Mouse (Mus musculus): ENCODE results near the gene Vill.

The Vill gene

DNA sequence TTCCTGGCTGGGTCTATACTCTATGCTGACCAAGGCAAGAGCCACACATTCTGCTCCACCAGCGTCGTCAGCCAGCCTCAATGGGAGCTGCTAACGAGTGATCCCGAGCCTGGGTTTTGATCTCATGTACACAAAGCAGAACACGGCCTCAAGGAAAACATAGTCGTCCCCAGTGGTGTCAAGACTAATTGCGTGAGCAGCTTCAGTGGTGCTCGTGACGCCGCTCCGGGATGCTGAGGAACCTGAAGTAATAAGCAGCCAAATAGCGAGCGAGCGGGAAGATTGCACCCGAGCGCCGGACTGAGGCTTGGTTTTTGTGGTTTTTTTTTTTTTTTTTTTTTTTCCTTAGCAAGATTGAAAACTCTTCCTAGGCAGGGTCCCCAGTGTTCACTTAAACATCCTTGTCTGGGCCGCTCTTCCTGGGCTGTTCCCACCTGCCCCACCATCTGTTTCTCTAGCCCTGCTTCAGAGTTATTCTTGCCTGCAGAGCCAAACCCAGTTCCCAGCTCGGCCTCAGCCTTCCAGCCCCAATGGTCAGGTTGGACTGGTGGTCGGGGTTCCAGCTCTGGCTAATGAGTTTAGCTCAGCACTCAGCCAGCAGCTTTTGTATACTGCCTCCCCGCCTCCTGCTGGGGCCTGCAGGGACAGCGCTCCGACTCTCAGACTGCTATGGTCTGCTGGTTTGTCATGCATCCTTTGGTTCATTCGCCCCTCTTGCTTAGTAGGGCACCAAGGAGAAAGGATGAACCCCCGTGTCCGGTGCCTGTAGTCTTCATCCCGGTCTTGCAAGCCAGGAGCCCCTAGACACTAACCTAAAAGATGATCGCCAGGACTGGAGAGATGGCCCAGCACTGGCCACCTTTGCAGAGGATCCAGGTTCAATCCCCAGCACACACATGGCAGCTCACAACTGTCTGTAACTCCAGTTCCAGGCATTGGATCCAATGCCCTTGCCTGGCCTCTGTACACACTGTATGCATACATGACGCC lies 17.6 kb upstream of the Vill start:
- DNase-seq (ENCODE audit: extremely low read depth, low read depth, low spot score), result no peak

DNA sequence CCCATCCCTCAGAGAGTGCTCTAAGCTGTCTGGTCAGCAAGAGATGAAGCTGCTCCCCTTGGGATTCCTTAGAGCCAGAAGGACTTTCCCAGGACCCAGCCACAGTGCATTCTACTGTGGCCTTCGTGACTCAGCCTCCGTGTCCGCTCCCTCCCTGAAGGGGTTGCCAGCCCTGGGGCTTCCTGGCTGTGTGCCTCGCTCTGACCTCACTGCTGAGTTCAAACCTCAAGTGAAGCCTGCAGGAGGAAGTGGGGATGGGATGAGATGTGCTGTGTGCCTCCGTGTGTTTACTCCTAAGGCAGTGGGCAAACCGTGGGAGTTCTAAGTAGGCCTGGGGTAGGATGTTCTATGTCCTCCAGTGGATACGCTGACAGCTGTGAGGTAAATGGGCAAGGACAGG lies 16.7 kb upstream of the Vill start:
- DNase-seq (ENCODE audit: extremely low read depth, low read depth, low spot score), result no peak

DNA sequence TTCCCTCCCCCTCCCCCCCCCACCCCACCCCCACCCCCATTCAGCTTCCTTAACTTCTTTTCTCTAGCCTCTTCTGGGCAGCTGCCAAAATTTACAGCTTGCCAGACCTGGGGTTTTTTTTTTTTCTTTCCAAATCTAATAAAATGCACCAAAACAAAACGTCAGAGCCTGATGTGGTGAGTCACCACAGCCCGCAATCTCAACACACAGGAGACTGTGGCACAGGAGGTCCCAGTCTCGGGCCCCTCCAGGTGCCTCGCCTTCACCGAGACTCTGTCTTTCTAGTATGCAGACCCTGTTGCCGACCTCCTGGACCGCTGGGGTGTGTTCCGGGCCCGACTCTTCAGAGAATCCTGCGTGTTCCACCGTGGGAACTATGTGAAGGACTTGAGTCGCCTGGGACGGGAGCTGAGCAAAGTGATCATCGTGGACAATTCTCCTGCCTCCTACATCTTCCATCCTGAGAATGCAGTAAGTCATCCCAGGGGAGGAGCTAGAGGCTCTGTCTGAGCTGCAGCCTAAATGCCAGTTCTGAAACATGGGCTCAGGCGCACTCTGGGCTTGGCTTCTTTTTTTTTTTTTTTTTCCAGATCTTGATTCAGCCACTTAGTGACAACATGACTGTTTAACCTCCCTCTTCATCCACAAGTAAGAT lies 15.4 kb upstream of the Vill start:
- no peak for DNase-seq (ENCODE audit: extremely low read depth, low read depth, low spot score)

DNA sequence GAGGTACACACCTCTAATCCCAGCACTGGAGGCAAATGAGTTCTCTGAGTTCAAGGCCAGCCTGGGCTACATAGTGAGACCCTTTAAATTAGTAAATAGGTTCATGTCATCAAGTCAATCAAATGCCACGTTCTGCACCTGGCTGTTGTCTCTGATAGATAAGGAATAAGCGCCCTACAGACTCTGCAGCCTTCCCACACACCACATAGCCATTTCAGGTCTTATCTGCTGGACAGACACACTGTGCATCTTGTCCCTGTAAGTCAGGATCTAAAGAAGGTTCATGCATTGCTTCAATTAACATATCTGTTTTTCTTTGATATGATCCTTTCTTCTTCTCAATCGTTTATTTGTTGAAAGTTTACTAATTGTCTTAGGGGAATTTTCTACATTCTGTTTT lies 14.0 kb upstream of the Vill start:
- no peak for DNase-seq (ENCODE audit: extremely low read depth, low read depth, low spot score)

DNA sequence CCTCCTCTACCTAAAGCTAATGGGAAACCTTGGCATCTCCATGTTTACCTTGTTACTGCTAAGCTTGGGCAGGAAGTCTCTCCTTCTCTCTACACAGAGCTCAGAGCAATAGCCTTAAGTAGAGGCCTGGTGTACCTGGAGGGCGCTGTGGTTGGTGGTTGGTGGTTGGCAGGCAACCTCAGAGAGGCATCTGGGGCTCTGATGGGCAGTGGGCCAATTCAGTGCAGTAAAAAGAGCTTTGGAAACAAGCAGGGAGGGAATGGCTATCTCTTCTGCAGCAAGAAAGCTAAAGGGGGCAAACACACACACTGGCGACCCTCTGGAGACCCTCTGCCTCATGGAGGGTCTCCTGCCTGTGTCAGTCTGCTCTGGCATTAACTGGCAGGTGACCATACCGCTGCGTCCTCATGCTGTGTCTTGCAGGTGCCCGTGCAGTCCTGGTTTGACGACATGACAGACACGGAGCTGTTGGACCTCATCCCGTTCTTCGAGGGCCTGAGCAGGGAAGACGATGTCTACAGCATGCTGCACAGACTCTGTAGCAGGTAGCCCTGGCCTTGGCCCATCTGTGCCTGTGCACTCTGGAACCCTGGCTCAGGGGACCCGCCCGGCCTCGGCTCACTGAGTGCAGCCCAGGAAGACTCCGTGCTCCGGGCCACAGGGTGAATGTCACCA lies 12.3 kb upstream of the Vill start:
- no peak for DNase-seq (ENCODE audit: extremely low read depth, low read depth, low spot score)

DNA sequence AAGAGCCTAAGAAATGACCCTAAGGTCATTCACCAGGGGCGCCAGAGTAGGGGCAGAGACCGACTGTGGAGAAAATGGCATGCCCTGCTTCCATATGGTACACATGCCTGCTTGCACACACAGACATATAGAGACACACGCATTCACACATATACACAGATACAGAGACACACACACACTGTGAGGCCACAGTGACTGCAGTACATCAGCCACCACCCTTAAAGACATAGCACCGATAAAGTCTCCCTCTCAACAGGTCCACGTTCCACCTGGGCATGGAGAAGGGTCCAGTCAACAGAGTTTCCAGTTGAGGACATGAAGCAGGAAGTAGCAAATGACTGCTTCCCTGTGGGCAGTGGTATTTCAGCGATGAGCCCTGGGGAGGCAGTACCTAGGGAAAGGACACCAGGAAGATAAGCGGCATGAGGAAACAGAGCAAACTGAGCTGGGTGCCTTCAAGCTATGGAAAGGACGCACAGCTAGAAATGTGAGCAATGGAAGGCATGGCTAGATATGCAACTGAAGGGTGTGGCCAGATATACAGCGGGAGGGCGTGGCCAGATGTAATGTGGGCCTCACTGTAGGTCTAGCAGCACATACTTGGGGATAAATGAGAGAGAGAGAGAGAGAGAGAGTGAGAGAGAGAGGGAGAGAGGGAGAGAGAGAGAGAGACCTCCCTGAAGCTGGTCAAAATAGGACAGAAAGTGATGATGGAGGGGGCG lies 4.2 kb upstream of the Vill start:
- DNase-seq (ENCODE audit: extremely low read depth, low read depth, low spot score), result no peak

DNA sequence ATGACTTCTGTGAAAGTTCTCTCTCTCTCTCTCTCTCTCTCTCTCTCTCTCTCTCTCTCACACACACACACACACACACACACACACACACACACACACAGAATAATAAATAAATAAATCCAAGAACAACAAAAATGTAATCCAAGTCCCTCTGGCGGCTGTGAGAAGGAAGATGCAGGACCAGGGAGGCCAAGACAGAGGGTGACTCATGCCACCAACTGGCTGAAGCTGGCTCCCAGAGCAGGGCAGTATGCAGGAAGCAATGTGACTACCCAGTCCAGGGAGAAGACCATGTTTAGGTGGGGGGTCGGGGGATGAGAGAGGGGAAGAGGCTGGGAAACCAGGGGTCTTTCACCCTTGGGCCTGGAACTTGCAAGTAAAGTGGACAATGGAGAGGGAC lies 1.4 kb upstream of the Vill start:
- DNase-seq (ENCODE audit: extremely low read depth, low read depth, low spot score), result no peak

DNA sequence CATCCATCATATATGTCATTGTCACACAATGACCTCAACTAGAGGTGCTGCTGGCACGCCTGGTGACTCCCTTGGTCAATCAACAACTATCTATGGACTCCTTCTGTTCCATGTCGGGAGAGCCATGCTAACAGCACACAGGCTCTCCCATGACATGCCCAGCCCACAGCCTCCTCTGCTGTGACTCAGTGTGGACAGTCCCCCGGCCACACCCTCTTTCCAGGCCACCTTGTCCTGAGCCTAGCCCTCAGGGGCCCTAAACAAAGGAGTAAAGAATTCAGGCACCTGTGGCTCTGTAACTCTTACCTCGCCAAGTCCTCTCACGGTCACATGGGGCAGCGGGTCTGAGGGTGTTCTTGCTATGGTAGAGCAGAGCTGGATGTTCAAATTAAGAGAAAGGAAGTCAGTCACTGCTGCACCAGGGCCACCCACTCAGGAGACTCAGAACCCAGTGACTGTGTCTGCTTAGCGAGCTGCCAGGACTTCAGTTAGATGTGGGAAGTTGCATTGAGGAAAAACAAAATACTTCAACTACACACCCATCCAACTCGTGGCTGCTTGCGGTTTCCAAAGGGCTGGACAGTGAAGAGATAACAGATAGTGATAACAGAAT lies 1.5 kb downstream of the Vill start:
- no peak for DNase-seq (ENCODE audit: extremely low read depth, low read depth, low spot score)

DNA sequence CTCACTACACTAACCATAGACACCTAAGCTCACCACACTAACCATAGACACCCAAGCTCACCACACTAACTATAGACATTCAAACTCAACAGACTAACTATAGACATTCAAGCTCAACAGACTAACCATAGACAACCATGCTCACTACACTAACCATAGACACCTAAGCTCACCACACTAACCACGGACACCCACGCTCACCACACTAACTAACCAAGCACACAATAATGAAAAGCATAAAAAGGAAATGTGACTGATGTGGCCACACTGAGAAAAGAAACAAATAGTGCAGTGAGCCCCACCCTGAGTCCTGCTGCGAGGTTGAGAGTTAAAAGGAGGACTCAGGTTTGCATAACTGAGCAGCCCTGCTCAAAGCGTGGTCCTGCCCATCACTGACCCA lies 2.8 kb downstream of the Vill start:
- no peak for DNase-seq (ENCODE audit: extremely low read depth, low read depth, low spot score)

DNA sequence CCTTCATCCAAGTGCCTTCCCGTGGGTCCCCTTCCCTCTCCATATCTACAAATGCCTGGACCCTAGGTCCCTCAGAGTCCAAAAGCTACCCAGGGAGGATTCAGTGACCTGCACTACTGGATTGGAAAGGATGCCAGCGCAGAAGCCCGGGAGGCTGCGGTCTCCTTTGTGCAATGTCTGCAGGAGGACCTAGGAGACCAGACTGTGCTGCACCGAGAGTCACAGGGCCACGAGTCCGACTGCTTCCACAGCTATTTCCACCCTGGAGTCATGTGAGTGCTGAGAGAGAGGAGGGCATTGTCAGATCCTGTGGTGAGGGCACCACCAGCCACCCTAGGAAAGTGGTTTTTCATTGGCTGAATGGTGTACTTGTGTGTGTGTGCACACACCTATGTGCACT lies 5.7 kb downstream of the Vill start:
- no peak for DNase-seq (ENCODE audit: extremely low read depth, low read depth, low spot score)

DNA sequence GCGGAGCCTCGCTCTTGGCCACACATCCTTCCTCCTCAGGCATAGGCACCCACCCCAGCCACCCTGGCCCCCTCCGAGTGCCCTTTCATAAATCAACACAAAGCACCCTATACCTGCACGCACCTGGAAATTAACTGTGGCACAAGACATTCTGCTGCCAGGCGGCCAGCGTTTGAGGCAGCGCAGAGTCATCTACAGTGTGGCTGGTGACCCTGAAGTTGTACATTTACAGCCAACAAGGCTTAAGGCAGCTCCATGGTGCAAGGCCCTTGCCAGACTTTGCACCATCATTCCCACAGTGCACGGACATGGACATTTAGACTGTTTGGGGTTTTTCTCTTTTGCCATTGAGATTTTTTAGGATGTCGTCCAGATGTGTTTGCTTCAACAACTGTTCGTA lies 8.1 kb downstream of the Vill start:
- DNase-seq (ENCODE audit: extremely low read depth, low read depth, low spot score), result no peak

DNA sequence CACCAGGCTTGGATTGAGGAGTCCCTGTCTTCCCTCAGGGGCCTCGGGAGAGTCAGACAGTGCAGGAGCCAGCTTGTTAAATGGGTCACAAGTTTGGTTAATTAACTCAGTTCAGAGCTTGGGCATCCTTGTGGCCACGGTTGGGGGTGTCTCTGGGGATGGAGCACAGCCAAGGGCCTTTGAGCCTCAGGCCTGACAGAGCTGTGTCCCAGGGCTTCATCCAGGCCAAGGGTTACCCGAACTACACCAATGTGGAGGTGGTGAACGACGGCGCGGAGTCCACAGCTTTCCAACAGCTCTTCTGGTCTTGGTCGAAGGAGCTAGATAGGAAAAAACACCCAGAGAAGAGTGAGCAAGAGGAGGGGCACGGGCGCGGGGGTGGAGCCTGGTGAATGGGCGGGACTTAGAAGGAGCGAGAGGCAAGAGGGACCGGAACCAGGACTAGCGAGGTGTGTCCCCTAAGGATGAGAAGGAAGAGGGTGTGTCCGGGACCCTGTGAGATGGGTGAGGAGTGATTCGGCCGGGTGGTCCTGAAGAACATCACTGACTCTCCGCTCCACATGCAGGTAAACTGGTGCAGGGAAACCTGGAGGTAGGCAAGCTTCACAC lies 10.6 kb downstream of the Vill start:
- DNase-seq (ENCODE audit: extremely low read depth, low read depth, low spot score), result no peak

DNA sequence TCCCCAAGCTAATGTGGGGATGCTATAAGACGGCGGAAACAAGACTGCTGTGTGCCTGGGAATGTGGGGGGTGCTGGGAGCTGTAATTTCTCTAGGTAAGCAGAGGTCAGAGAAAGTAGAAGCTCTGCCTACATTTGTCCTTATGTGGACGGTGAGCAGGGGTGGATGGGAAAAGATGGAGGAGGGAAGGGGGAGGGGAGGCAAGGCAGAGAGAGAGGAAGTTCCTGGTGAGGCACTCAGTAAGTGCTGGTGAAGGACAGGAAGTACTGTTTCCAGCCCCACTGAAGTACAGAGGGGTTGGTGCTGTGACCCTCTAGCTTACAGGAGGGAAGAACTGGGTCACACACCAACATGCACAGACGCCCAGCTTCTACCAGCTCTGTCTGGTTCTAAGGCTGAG lies 11.7 kb downstream of the Vill start:
- DNase-seq (ENCODE audit: extremely low read depth, low read depth, low spot score), result no peak

DNA sequence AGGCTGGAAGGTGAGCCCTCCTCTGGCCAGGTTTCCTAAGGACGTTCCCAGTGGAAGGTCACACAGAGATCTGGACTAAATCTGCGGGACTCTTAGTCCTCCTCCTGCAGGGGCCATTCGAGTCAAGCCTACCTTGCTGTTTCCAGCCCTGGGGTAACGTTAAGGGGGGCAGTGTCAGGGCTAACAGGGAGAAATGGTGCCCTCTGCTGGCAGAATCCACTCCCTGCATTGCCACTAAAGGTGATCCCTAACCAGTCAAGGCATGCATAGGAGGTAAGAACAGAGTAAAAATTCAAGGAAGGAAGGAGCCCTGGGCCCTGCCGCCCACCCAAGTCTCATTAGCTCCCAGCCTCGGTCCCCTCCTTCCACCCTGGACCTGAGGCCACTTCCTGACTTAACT lies 15.0 kb downstream of the Vill start:
- DNase-seq (ENCODE audit: extremely low read depth, low read depth, low spot score), result no peak

DNA sequence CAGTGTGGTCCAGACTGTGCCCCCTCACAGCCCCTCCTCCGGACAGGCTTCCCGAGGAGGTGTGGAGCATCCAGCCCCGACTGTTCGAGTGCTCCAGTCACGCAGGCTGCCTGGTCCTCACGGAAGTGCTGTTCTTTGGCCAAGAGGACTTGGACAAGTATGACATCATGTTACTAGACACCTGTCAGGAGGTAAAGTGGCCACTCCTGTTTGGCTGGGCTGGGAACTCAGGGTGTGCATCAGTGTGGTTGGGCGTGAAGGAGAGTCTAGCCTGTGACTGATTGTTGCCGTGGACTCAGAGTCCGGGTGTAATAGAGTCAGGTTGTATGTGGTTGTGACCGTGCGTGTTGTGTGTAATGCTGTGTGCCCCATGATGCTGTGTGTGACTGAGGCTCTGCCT lies 15.7 kb downstream of the Vill start:
- DNase-seq (ENCODE audit: extremely low read depth, low read depth, low spot score), result no peak

DNA sequence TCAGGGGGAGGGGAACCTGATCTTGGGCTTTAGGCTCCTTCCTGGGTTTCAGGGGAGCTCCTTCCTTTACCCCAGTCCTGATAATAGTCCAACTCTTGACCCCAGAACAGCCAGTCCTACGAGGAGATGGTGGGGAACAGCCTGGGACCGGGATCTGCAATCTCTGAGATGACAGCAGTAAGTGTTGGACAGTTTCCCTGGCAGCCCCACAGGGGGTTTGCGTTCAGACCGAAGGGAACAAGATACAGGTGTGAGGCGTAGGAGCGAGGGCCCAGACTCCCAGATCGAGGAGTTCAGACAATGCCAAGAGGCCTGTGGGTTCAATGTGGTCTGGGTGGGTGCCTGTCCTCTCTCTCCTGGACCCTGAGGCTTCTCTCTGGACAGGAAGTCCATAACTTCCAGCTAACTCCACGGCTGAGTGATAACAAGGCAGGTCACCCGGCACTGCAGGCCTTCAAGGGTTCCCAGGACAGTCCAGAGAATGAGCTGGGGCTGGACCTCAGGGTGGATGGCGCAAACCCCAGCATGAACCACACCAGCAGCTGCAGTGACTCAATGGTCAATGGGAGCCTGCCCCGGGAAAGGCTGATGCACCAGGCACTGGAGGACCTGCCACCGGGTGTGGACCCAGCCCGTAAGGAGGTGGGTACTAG lies 17.7 kb downstream of the Vill start:
- no peak for DNase-seq (ENCODE audit: extremely low read depth, low read depth, low spot score)

DNA sequence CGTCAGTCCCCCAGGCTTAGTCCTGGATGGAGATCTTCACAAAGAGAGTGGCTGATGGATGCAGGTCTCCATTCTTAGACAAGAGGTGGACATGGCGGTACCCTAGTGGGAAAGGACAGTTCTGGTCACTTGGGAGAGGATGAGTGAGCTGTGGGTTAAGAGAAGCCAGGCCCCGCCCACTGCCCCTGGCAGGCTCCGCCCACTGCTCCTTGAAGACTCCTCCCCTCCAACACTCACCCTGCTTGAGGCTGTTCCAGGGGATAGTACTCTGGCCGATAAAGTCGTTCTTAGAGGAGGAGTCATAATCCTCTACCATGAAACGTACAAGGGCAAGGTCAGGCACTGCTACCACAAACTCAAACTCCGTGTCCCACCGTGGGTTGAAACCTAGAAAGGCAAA lies 19.2 kb downstream of the Vill start:
- no peak for DNase-seq (ENCODE audit: extremely low read depth, low read depth, low spot score)

DNA sequence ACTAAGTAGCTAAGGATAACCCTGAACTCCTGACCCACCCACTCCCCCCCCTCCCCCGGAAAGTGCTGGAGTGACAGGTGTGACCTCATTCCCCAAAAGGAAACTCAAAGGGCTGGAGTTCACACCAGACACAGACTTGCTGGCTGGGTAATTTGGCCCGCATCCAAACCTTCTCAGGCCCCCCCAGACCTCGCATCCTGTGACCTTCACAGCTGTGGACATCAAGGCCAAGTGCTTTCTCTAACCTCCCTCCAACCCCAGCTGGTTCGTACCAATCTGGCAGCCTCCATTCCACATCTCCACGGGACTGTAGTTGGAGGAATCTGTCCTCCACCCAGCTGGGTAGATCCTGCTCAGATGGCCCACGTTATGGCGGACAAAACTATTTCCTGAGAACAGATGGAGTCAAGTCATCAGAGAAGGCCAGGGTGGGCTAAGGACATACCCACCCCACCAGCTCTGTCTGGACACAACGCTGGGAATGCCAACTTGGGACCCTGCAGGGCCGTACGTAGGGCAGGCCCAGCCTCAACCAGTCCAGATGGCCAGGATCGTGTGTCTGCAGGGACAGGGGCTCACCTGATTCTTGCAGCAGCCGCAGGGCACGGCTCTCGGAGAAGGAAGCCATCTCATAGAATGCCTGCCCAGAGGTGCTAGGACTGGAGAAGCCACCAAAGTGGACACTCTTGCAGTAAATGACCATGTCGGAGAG lies 20.8 kb downstream of the Vill start:
- no peak for DNase-seq (ENCODE audit: extremely low read depth, low read depth, low spot score)

DNA sequence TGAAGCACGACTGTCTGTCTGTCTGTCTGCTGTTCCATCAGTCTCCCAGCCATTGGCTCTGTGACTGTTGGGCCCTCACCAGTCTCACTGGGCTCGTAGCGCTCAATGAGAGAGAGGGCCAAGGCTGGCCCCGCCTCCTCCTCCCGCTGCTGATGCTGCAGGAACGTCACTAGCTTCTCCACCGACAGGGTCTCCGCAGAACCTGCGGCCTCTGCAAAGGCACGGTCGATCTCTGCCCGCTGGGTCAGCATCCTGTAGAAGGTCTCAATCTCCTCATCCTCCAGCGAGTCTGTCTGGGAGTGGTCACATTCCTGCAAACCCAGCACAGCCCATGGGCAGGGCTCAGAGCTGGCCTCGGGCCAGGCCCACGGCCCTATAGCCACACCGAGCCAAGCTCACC lies 23.1 kb downstream of the Vill start:
- DNase-seq (ENCODE audit: extremely low read depth, low read depth, low spot score), result no peak
